Mouse (Mus musculus) cerebellum, adult (tissue): ENCODE measurements around the gene Gdf7.
A peak's percentile ranks its signal among the peaks of the same experiment; 100 is the strongest.

Experiments used
- ATAC-seq: cut with Nextera tagmentation; 2 replicates; pipeline ENCODE4 v1.9.2; 2017; ENCODE audit warnings: mild to moderate bottlenecking, moderate library complexity, mixed read lengths; ENCODE audit not compliant: insufficient number of reproducible peaks, low FRiP score, low TSS enrichment

Gdf7 gene

DNA sequence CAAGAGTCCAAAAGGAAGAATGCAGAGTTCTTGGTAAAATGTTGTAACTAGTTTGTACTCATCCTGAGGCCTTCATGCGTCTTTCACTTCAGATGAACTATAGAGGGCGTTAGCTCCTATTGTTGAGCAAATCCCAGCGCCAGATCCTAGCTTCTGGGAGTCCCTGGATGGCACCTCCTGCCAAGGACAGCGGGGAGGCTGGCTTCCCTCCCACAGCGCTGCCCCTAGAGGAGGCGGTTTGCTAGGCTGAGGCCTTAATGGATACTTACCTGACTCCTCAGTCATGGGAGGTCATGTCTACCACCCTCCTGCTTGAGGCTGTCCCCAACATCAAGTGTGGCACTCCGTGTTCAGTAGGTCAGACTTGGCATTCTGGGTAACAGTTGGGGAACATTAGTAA, 27.5 kb upstream of the Gdf7 start:
- no peak for ATAC-seq

DNA sequence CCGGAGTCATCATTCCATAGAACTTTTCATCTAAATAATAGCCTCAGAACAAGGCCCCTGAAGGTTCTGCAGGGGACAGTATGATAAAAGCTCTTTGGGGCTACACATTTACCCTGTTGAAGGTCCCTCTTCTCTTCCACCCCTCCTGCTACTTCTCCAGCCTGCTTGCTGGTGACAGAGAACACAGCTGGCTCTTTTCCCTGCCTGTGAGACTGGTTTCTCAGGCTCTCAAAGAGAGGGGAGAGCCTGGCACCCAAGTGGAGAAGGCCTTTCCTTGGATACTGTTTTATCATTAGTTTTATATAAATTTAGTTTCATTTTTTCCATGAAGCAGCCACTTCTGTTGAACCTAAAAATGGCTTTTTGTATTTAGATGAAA, 25.9 kb upstream of the Gdf7 start:
- ATAC-seq, result no peak

DNA sequence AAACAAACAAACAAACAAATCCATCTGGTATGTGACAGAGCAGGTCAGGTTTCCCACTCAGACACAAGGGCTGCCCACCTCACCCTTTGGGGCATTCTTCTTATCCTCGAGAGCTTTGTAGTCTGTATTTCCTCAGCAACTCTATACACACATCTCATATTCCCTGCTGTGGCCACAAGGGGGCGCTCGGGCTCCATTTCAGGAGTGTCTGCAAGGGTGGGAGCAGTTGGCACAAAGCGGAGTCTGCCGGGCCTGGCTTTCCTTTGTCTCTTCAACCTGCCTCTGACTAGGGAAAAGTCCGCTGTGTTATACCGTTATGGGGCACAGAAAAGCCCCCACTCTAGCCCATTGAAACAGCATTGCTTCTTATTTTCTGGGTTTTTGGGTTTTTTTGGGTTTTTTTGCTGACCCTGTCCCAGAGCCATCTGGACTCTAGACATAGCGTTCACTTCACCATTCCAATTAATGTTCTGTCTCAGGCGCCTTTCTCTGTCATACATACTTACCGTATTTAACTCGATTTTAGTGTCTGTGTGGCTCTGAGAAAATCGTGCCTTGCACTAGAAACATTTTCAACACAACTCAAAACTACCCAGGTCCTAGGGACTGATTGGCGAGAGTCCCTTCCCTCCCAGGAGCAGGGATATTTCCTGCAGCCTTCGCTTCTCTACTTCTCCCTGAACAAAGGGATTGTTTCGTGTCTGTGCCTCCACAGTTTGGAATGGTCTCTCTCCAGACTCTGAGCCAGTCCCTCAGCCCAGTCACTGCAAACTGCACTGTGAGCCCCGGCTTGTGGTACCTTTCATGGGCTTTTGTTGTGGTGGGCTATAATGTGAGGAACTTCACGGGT, 25.3 kb upstream of the Gdf7 start:
- ATAC-seq, result peak; percentile 73

DNA sequence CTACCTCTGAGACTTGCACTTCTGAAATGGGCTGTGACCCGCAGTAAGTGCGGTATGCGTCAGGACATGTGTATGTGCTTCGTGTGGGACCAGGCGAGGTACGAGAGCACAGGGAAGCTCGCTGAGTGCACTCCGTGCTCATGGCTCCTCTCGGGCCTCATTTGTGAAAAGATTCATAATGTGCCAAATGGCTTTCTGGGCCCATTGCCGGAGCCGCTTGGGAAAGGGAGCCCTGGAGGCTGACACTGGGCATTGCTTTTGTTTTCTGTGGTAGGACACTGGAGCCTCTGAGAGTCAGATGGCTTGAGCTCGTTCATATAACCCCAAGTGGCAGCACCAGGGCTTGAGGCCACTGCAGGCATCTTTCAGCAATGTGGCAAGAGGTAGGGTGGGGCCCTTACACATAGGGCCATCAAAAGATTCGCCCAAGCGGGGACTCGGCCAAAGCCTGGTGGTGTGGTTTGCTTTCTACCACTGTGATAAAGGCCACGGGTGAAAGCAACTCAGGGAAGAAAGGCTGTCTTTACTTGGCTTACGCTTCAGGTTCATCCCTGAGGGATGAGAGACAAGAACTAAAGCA, 24.3 kb upstream of the Gdf7 start:
- no peak for ATAC-seq

DNA sequence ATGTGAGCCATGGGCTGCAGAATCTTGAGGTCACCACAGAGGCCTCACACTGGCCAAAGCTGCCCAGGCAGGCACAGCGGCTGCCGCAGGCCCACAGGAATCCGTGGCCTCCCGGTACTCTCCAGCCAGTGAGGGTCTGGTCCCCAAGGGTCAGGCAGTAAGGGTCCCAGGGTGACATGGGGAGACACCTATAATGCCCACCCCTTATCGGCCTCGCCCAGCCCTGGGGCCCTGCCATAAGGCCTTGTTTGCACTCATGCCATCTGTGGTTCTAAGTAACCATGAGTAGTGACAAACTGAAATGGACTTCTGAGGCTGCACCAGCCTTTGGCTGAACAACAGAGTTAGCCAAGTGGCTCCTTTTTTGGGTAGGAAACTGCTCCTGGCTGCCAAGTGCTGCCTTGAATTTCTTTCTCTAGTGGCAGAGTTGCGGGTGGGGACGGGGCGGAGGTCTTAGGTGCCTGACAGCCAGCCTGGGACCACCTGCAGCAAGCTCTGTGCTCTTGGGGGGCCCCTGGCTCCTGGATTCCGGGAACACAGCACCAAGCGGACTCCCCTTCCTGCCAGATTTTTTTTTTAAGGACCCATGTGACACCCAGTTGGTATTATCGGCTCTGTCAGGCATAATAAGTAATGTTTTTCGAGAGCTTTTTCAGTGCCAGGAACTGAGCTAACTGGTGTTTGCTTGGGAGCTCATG, 23.6 kb upstream of the Gdf7 start:
- ATAC-seq, result no peak

DNA sequence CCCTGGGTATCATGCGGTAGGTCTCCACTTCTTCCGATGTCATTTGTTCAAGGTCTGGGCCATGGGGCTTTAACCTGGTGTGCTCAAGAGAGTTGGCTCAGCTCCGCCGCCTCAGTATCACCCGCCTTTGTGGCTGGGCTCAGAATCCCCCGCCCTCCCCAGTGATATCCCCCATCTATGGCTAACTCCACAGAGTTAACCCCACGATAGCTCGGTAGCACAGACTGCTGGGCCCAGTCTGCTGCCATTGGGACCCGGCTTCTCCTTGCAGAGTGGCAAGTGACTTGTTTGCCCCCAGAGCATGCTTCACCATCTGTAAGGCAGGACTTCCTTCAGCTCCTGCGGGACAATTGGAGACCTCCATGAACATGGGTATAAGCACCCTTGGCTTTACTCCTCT, 22.3 kb upstream of the Gdf7 start:
- ATAC-seq, result no peak

DNA sequence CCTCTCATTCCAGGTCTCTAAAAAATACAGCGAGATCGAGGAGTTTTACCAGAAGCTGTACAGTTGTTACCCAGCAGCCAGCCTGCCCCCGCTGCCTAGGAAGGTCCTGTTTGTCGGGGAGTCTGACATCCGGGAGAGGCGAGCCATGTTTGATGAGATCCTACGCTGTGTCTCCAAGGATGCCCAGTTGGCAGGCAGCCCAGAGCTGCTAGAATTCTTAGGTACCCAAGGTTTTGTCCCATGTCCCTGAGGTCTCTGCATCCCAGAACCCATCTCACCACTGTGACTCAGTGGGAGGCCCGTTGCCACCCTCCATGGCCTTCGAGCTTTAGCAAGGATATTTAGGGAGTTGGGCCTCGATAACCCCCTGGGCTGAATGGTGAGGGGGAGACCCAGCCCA, 19.8 kb upstream of the Gdf7 start:
- ATAC-seq, result no peak

GRCm38 (mm10) chr12:8320084-8320713, 18.4 kb upstream of the Gdf7 start:
- peak; percentile 54 for ATAC-seq

- no peak for ATAC-seq
These were observed 14.8 kb upstream of the Gdf7 start for GRCm38 (mm10) chr12:8316541-8316940.

DNA sequence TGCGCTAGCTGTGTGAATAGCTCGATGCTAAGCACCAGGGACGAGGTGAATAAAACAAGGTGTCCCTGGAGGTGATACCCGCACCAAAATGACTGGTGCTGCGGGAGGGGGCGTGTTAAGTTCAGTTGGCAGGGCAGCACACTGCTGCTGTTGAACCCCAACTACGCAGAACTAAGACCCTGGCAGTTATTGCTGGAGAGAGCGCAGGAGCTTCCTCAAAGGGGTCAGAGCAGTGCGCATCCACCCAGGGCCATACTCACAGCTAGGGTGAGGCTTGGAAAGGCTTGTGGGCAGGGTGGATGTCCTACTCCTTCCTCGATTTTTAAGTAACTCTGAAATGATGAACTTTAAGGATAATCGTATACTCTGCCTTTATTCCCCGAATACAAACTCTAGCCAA, 12.0 kb upstream of the Gdf7 start:
- peak; percentile 15; the same call in 1 of the 2 replicates for ATAC-seq

GRCm38 (mm10) chr12:8313270-8313771, 11.6 kb upstream of the Gdf7 start, which contains the start of gene Hs1bp3:
Hs1bp3 (plus strand) TSS chr12:8313432.
- peak; percentile 76 for ATAC-seq

- no peak for ATAC-seq
These were observed 10.5 kb upstream of the Gdf7 start for GRCm38 (mm10) chr12:8312266-8312665.

- no peak for ATAC-seq
These were observed 9.2 kb upstream of the Gdf7 start for GRCm38 (mm10) chr12:8310992-8311391.

GRCm38 (mm10) chr12:8306910-8307309, 5.2 kb upstream of the Gdf7 start:
- no peak for ATAC-seq

DNA sequence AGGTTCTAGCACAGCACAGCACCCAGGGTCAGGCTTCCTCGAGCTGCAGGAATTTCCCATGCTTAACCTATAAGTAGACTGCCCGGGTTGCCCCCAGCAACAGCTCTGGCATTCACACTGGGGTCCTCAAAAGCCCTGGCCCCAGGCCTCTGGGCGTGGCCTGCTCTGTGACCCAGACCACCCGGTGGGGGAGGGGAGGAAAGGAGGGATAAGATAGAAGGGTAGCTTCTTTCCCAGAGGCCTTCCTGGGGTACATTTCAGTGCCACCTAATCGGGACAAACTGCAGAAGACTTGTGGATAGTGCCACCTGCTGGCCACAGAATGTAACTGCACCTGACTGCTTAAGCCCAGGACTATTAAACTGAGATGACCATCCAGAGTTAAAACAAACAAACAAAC, 4.7 kb upstream of the Gdf7 start:
- peak; percentile 36 for ATAC-seq

DNA sequence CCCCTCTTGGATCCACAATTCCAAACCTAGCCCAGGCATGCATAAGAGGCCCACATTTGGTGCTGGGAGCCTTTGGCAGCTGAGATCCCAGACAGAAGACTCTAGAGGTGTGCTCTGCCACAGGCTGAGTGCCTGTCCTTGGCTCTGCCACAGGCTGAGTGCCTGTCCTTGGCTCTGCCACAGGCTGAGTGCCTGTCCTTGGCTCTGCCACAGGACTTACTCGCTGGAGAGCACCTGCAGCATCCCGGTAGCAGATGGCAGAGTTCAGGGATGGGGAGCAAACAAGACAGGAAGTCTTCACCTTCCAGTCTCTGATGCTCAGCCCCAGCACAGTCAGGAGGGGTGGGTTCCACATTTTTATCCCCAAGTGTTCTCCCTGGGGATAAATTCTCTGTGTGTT, 3.5 kb upstream of the Gdf7 start:
- peak; percentile 57 for ATAC-seq

DNA sequence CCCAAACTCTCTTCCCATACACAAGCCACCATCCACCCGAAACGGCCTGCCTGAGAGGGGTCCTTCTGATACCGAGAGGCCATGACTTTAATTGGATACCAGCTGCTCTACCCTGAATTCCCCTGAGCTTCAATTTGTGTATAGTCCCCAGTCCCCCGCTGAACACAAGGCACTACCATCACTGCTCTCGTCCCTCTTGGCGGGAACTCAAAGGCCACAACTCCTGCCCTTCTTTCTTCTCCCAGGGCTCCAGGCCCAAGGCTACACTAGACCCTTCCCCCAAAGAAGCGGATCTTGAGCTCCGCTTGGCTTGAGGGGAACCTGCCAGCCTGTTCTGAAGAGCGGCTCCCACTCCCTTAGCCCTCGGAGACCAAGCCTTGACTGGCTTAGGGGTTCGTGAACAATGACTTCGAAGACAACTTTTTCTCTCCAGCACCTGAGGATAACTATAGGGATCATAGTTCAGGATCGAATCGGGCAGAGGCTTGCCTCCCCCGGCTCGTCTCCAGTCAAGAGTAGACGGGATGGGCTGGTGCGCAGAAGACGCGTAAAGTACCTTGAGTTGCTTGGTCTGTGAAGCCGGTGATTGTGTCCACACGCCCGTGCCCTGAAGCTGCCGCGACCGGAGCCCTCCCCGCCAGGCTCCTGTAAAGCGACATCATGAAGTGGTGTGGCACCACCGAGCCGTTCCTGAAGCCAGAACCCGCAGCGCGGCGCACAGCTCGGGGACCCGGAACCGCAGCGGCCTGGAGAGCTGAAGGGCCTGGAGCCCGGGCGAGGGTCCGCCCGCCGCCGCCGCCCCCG, 541 bp downstream of the Gdf7 start:
- no peak for ATAC-seq

DNA sequence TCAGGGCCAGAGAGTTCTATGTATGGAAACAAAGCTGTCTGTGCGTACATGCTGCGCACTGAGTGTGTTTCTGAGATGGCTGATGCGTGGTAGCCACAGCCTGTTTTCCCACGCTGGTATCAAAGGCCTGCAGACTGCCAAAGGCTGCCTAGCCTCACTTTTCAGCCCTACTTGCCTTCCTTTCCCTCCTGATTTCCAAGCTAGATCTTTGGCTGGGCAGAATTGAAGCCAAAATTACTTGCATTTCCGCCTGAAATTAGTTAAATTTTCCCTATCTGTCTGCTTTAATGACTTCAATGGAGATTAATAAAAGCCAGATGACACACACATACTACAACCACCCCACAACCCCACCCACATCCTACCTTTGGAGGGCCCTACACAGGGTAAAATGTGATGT, 1.2 kb downstream of the Gdf7 start:
- ATAC-seq, result no peak

DNA sequence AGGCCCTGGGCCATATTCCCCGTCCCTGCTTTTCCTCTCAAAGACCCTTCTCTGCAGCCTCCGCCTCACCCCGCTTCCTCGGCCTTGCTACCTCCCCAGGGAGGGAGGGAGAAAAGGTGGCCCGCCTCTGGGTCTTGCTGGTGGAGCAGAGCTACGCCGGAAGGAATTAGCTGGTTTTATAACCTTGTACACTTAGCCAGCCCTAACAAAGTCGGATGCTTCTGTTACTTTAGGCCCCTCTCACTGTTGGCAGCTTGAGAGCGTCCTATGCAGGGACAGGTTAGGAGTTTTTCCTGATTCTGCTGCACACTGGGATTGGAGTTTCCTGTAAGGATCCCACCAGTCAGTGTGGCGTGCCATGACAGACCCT, 1.7 kb downstream of the Gdf7 start:
- no peak for ATAC-seq
